Mouse (Mus musculus) adrenal gland, postnatal 10 days (tissue): ENCODE results near the gene Gm2026. TPM values are rescaled to one million over a fixed set of nuclear protein-coding genes. Genes with fewer than 3 reads are reported as not detected.
"Not testable (repeated sequence)": the region's sequence is repeated elsewhere in the genome, so short reads cannot be mapped to it uniquely, and the experiment has no call there.

Experiments
- DNase-seq: peaks from one replicate; pipeline ENCODE4 v3.0.0; 2021; ENCODE audit warnings: mixed read lengths
- long read RNA-seq, 2 experiments: library from polyadenylated mRNA; stranded (forward); transcript quantifications; one replicate each; pipeline ENCODE4 v2.0.0; 2021
- total RNA-seq, 2 experiments: library from RNA; stranded (reverse); gene quantifications; 2 replicates each; pipeline ENCODE4 v1.2.3; 2021

Gene Gm2026
- total RNA-seq: 10 to 100 TPM; 19.5 to 26.5 TPM
- long read RNA-seq, experiment 1, partial matches to known transcripts: 0 of 2 reads
- long read RNA-seq, experiment 1, other reads (novel, unspliced or antisense): 0 of 2 reads
- long read RNA-seq, experiment 2, partial matches to known transcripts: 2 of 7 reads
- long read RNA-seq, experiment 2, other reads (novel, unspliced or antisense): 4 of 7 reads

GRCm38 (mm10) chr2:175965031-175965430, at the start of gene Gm2026:
TSS of gene Gm2026 (plus strand) at chr2:175965331.
- not testable (repeated sequence) for DNase-seq

DNA sequence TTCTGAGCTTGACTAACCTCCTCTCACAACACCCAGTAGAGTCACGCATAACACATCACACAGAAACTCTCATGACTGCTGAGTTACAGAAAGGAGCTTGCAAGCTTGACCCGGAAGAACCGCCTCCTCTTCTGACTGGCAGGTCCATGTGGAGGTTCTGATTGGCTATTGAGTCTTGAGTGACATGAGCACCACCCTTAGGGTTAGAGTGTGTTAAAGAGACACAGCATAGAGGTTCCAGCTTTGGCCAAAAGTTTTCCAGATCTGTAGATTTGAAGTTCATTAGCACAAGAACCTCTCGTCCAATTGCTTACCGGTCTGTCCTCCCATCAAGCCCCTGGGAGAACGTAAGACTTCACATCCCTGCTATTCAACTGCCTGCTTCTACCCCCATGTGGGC, 34.1 kb upstream of the Gm2026 start, which contains the start of gene Zfp966:
Gene Zfp966 (minus strand): TSS at position 101 of the 400 bp plus-strand sequence.
- DNase-seq: not testable (repeated sequence)

Other genes starting within 250 kb of the Gm2026 start
- 1 to 10 TPM in 1 of 2 experiments, not detected in 1; 3.9 TPM for gene Gm2007, start 223.8 kb upstream of the Gm2026 start, total RNA-seq
- 1 to 10 TPM; 4.5 to 8.9 TPM for gene Gm14288, start 164.2 kb upstream of the Gm2026 start, total RNA-seq
- gene Gm6710, start 96.1 kb upstream of the Gm2026 start, total RNA-seq: 10 to 100 TPM; 21.4 to 25.6 TPM
- gene Zfp966, start 34.2 kb upstream of the Gm2026 start, total RNA-seq: 1 to 10 TPM; 5.7 to 8.3 TPM
- gene Gm2004, start 184.5 kb downstream of the Gm2026 start, total RNA-seq: 10 to 100 TPM in 1 of 2 experiments, 1 to 10 TPM in 1; 5.5 to 11.1 TPM